Mouse (Mus musculus) gastrocnemius, postnatal 14 days (tissue): ENCODE results near the gene Pax3. TPM values are rescaled to one million over a fixed set of nuclear protein-coding genes. Genes with fewer than 3 reads are reported as not detected.

Experiments
- DNase-seq: peaks from one replicate; pipeline ENCODE4 v3.0.0; 2021; ENCODE audit warnings: mixed read lengths
- intact Hi-C: fragments of 180-260 bp; cut with DNase I; formaldehyde crosslinking; loops from one replicate; pipeline ENCODE4 v1.15.1; 2025; ENCODE audit warnings: low total_unique reads
- total RNA-seq, 2 experiments: library from RNA; stranded (reverse); gene quantifications; 2 replicates each; pipeline ENCODE4 v1.2.3; 2021

Gene Pax3
- total RNA-seq, 2 experiments from 2014 or later, result not detected

DNA sequence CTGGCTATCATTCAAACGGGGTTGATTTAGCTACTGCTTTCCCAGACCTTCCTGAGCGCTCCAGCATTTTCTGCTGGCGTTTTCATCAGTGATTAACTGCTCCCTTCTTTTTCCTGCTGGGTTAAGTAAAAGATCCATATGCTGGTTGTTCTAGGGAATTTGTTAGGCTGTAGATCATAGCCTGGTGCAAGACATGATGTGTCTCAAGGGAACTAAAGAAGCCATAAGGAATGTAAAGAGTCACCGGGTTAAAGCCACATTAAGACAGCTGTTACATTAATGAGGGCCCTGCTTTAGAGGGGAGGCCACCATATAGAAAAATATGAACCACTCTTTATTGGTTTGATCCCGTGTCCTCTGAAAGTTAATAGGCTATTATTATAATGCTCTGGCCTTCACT lies 67.7 kb downstream of the Pax3 start:
- no peak for DNase-seq
- intact Hi-C loops, result no loop called here

DNA sequence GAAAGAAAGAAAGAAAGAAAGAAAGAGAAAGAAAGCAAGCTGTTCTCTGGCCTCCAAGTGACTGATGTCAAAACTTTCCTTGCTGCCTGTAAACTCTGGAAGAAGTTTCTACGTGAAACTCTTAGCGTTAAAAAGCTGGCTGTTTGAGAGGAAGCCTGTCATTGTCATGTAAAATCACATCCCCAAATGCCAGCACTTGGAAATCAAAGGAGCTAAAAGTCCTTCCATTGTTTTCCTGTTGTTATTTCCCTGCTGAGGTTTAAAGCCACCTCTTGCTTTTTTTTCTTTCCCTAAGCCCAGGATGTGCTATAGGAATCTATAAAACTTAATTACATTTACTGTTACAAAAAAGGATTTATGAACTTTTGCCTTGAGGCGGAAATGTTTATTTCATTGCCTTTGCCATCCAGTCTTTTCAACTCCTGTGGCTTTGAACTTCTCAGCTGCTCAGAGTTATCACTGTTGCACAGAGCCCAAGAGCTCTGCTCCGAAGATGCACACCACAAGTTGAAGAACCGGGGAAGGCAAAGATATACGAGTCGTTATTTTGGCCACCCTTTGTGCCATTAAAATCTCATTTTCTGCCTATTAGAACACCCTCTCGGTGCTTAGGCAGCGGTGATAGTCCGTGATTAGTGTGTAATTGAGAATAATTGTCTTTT lies 76.9 kb downstream of the Pax3 start:
- DNase-seq, result no peak
- intact Hi-C loops, result no loop called here

DNA sequence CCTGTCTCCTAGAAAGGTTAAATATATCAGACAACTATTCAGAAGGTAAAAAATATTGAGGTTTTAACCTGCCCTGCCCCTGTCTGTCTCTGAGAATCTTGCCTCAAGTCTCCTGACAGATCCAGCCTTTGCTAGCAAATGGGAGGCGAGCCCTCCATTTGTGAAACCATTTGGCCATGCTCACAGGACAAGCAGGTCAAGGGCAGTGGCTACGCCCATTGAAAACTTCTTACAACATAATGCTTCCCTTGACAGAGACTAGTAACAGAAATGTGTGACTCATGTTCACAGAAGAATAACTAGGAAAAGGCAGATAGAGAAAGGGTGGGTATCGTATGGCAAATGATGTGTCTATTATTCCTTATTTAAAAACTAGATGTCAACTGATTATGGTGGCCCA lies 80.9 kb downstream of the Pax3 start:
- intact Hi-C loops, result no loop called here
- DNase-seq, result no peak

DNA sequence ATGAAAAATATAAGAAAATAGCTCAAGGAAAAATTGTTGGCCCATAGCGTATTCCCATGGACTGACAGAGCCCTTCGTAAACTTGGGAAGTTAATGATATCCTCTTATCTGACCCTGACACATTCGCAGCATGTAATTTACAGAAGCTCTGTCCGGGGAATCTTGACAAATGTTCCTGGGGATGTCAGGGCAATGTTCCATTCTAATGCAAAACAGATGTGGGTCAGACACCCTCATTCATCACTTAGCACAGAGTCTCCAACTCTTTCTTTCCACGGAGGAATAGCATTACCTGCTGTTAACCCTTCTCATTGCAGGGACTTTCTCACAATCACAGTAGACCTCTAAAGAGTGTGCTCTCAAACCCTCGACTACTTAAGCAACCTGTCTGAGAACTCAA lies 86.6 kb downstream of the Pax3 start:
- DNase-seq, result no peak
- intact Hi-C loops, result no loop called here

DNA sequence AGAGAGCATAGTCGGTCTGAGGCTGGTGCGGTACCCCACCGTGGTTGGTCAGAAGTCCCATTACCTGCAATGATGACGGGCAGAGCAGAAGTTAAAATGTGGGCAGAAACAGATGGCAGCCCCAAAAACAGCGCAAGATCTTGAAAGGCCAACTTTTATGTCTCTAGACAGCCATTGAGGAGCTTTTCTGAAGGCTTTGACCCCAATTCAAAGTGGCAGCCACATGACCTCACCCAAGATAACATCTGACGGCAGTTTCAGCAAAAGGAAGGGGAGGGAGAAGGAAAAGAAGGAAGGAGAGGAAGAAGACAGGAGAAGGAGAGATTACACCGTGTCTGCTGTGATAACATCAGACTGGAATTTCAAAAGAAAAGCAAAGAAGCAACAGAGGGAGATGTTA lies 93.4 kb downstream of the Pax3 start:
- no peak for DNase-seq
- intact Hi-C loops, result no loop called here

DNA sequence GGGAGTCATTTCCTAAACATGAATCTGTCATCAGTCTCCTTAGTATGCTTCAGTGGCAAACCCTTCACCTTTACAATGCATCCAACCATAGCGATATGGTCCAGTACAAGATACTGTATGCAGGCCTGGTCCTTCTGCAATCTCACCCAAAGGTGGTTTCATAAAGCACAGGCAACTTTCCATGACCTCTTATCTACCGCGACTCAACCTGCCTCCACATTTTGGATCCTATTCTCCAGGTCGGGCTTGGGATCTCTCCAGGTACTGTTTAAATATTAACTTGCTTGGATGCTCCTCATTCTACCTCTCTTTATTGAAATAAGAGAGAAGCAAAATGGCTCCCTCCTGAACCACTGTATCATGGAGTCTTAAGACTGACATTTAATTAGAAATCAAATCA lies 103.3 kb downstream of the Pax3 start:
- intact Hi-C loops, result no loop called here
- no peak for DNase-seq

DNA sequence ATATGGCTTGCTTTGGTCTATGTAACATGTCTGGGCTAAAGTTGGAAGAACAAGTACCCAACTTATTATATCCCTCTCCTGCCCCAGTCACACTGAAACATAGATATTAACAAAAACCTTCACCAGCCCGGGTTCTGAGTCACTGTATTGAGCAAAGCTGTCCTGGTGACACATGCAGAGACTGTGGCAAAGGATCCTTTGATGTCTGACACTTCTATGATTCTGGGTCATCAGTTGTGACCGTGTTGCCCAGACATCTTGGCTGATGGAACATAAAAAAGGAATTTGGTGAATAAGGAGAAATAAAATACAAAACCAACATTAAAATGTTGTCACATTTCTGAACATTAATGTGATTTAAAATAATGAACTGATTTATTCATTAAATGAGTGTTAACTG lies 108.3 kb downstream of the Pax3 start:
- DNase-seq, result no peak
- intact Hi-C loops, result no loop called here

DNA sequence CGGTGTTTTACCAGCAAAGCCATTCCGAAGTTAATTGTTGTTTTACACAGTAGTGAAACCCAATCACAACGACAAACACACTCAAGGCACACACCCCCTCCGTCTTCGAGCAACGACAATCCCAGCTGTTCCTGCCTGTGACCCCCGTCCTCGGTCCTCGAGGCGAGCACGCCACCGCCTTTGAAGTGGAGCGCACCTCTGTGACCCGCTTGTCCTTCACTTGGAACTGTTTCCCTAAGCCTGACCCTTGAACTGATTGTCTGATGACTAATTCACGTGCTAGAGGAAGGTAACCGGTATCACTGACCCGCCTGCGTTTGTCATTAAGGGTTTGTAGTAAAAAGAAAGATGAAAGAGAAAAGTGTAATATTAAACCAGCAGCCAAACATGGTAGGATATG lies 115.2 kb downstream of the Pax3 start:
- intact Hi-C loops, result no loop called here
- DNase-seq, result no peak

DNA sequence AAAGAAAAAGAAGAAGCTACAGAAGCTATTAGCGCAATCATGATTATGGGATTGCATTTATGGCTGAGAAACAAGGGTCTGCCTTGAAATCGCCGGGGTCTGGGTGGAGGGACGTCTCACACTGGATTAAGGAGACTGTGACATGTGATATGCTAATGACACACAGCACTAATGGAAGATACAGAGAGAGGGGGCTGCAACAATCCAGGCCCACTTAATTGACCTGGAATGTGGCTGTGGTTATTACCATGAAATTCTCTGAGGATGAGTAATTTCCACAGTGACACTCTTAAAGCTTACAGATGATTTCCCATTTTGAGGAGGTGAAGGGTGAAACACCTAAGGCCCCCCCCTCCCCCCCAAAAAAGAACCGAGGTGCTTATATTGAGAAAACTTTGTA lies 136.1 kb downstream of the Pax3 start:
- DNase-seq, result no peak
- intact Hi-C loops, result no loop called here

DNA sequence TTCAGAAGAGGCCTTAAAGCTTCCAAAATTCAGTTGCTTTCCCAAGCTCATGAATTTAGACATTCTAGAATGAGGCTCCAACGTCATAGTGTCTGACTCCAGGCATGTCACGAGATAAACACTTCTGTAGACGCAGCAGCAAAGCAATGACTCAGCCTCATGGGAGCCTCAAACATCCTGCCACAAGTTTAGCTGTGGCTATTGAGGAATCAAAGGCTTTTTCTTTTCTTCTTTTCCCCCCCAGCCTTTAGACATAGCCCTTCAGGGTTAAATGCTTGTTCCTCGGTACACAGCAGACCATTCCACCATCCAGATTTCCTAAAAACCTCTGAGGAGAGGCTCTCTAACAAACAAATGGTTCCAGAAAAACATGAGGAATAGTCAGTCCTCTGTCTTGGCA lies 139.0 kb downstream of the Pax3 start:
- intact Hi-C loops, result no loop called here
- DNase-seq, result no peak

DNA sequence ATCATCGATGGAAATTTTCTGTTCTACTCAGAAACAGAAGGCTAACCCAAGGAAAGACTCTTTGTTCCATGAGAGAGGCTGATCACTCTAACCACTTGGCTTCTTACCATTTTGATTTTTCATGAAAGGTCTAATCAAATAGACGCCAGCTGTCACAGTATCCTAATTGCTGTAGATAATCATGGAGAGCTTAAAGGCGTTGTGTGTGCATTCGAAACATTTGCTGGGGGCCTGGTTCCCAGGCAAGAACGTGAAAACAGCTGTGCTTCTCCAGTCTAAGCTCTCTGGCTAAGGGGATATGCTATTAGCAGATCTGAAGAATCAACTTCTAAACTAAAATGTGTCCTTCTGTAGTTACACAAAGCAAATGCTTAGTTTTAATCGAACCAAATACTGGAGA lies 143.3 kb downstream of the Pax3 start:
- no peak for DNase-seq
- intact Hi-C loops, result no loop called here

Other genes starting within 250 kb of the Pax3 start
- under 1 TPM in 1 of 2 experiments, not detected in 1; 0.08 TPM for gene Sgpp2, start 113.2 kb upstream of the Pax3 start, total RNA-seq